Mouse (Mus musculus): ENCODE data around the gene Thsd4.
"Not testable (repeated sequence)": the region's sequence is repeated elsewhere in the genome, so short reads cannot be mapped to it uniquely, and the experiment has no call there.

The Thsd4 gene

GRCm38 (mm10) chr9:60224039-60224695 is 297.7 kb downstream of the Thsd4 start:
- no peak for DNase-seq (ENCODE audit: low read depth, low spot score)

- no peak for DNase-seq (ENCODE audit: low read depth, low spot score)
These were observed 301.4 kb downstream of the Thsd4 start for GRCm38 (mm10) chr9:60220431-60220830.

GRCm38 (mm10) chr9:60218396-60218795 is 303.4 kb downstream of the Thsd4 start:
- no peak for DNase-seq (ENCODE audit: low read depth, low spot score)

GRCm38 (mm10) chr9:60216029-60216428 is 305.8 kb downstream of the Thsd4 start:
- no peak for DNase-seq (ENCODE audit: low read depth, low spot score)

GRCm38 (mm10) chr9:60213111-60213510 is 308.7 kb downstream of the Thsd4 start:
- DNase-seq (ENCODE audit: low read depth, low spot score), result no peak

GRCm38 (mm10) chr9:60208843-60209242 is 313.0 kb downstream of the Thsd4 start:
- DNase-seq (ENCODE audit: low read depth, low spot score), result no peak

- DNase-seq (ENCODE audit: low read depth, low spot score), result no peak
These were observed 318.7 kb downstream of the Thsd4 start for GRCm38 (mm10) chr9:60203141-60203540.

GRCm38 (mm10) chr9:60200436-60200835 is 321.4 kb downstream of the Thsd4 start:
- no peak for DNase-seq (ENCODE audit: low read depth, low spot score)

GRCm38 (mm10) chr9:60198530-60199200 is 323.2 kb downstream of the Thsd4 start:
- no peak for DNase-seq (ENCODE audit: low read depth, low spot score)

- DNase-seq (ENCODE audit: low read depth, low spot score), result peak; percentile 59
These were observed 326.3 kb downstream of the Thsd4 start for GRCm38 (mm10) chr9:60195502-60195901.

GRCm38 (mm10) chr9:60194905-60195304 is 326.9 kb downstream of the Thsd4 start:
- no peak for DNase-seq (ENCODE audit: low read depth, low spot score)

GRCm38 (mm10) chr9:60192321-60192720 is 329.5 kb downstream of the Thsd4 start:
- no peak for DNase-seq (ENCODE audit: low read depth, low spot score)

GRCm38 (mm10) chr9:60187437-60187836 is 334.4 kb downstream of the Thsd4 start:
- DNase-seq (ENCODE audit: low read depth, low spot score), result no peak

- DNase-seq (ENCODE audit: low read depth, low spot score), result no peak
These were observed 334.9 kb downstream of the Thsd4 start for GRCm38 (mm10) chr9:60186948-60187347.

- no peak for DNase-seq (ENCODE audit: low read depth, low spot score)
These were observed 337.8 kb downstream of the Thsd4 start for GRCm38 (mm10) chr9:60184083-60184482.

GRCm38 (mm10) chr9:60182371-60182770 is 339.5 kb downstream of the Thsd4 start:
- DNase-seq (ENCODE audit: low read depth, low spot score), result peak; percentile 9

GRCm38 (mm10) chr9:60180936-60181335 is 340.9 kb downstream of the Thsd4 start:
- DNase-seq (ENCODE audit: low read depth, low spot score), result no peak

GRCm38 (mm10) chr9:60180114-60180513 is 341.7 kb downstream of the Thsd4 start:
- DNase-seq (ENCODE audit: low read depth, low spot score), result no peak

- no peak for DNase-seq (ENCODE audit: low read depth, low spot score)
These were observed 345.5 kb downstream of the Thsd4 start for GRCm38 (mm10) chr9:60176311-60176710.

GRCm38 (mm10) chr9:60172459-60173060 is 349.3 kb downstream of the Thsd4 start:
- DNase-seq (ENCODE audit: low read depth, low spot score), result not testable (repeated sequence)

GRCm38 (mm10) chr9:60166990-60167389 is 354.9 kb downstream of the Thsd4 start:
- peak; percentile 60 for DNase-seq (ENCODE audit: low read depth, low spot score)

- DNase-seq (ENCODE audit: low read depth, low spot score), result no peak
These were observed 361.0 kb downstream of the Thsd4 start for GRCm38 (mm10) chr9:60160855-60161254.

GRCm38 (mm10) chr9:60160194-60160593 is 361.7 kb downstream of the Thsd4 start:
- DNase-seq (ENCODE audit: low read depth, low spot score), result no peak
